ENCODE assay signal across 8 mouse cellular contexts in genomic region chr2:91927826-91928533, GRCm38 (mm10). TPM values are rescaled to one million over a fixed set of nuclear protein-coding genes. Genes with fewer than 3 reads are reported as not detected.
DNase-seq lines count a peak whose midpoint lies in the region; ATAC-seq and TF ChIP-seq lines count a peak whose summit lies in the region.

No protein-coding gene starts in this region.

- 46% methylated on average over 34 of the region's 34 CpGs for WGBS in forebrain, embryonic 13.5 days
- 40% methylated on average over 34 of the region's 34 CpGs for WGBS in forebrain, embryonic 12.5 days
- WGBS in hindbrain, embryonic 16.5 days = 45% methylated on average over 34 of the region's 34 CpGs
- WGBS in small intestine, adult 2 months = 41% methylated on average over 34 of the region's 34 CpGs

- no peaks in the 10 kb centered on the region for H3K9me3 ChIP-seq in forebrain, embryonic 13.5 days (replicated peaks)
- H3K9me3 ChIP-seq in forebrain, embryonic 12.5 days = no peaks in the 10 kb centered on the region
- no peaks in the 10 kb centered on the region for H3K9me3 ChIP-seq in hindbrain, embryonic 16.5 days (ENCODE audit: control insufficient read depth, low read length)

- ATAC-seq in forebrain, embryonic 13.5 days = no peak
- no peak for ATAC-seq in forebrain, embryonic 12.5 days (ENCODE audit: low FRiP score)
- no peak for ATAC-seq in hindbrain, embryonic 16.5 days
- peak; percentile 68 for ATAC-seq in megakaryocyte, adult 5-6 weeks (ENCODE audit: poor library complexity, severe bottlenecking)

- H3K9ac ChIP-seq in forebrain, embryonic 13.5 days = no peak overlapping the region
- H3K9ac ChIP-seq in forebrain, embryonic 12.5 days = no peak overlapping the region
- H3K9ac ChIP-seq in hindbrain, embryonic 16.5 days (ENCODE audit: low read depth, low read length) = no peak overlapping the region; the same call in 1 of the 2 replicates

- peak overlapping the region; percentile 25 for H3K4me2 ChIP-seq in forebrain, embryonic 13.5 days
- no peak overlapping the region for H3K4me2 ChIP-seq in forebrain, embryonic 12.5 days
- peak overlapping the region; percentile 19; the same call in 1 of the 2 replicates for H3K4me2 ChIP-seq in hindbrain, embryonic 16.5 days (ENCODE audit: low read length)

- H3K4me3 ChIP-seq in forebrain, embryonic 13.5 days = no peak overlapping the region
- no peak overlapping the region for H3K4me3 ChIP-seq in forebrain, embryonic 12.5 days (replicated peaks)
- H3K4me3 ChIP-seq in hindbrain, embryonic 16.5 days (ENCODE audit: low read length) = no peak overlapping the region
- peak overlapping the region; percentile 43 for H3K4me3 ChIP-seq in small intestine, adult 2 months (ENCODE audit: low read depth, low read length)

- peak; percentile 87 for DNase-seq in c-Kit-positive CD71-negative TER-119-negative erythroid progenitor cells, embryonic 14.5 days (ENCODE audit: low read depth)
- DNase-seq in forelimb bud, embryonic 11.5 days (ENCODE audit: low read depth, low spot score) = peak; percentile 81
- peak; percentile 74 to 89 for DNase-seq in left cerebral cortex, postnatal 10 days (ENCODE audit: extremely low spot score in 1 of 2, low spot score in 2 of 2)

- intact Hi-C loops in left cerebral cortex, postnatal 10 days (cut with DNase I) = loop anchor here (10.0 kb wide), 1 partner anchor 253 kb away; no protein-coding TSS in a partner anchor

- peaks cover 48% of the 10 kb centered on the region for H3K4me1 ChIP-seq in forebrain, embryonic 13.5 days
- H3K4me1 ChIP-seq in forebrain, embryonic 12.5 days = peaks cover 53% of the 10 kb centered on the region
- H3K4me1 ChIP-seq in hindbrain, embryonic 16.5 days (ENCODE audit: control insufficient read depth, insufficient read depth, low read depth, low read length) = peaks cover 26% of the 10 kb centered on the region
- peaks cover 32% of the 10 kb centered on the region for H3K4me1 ChIP-seq in small intestine, adult 2 months (ENCODE audit: control insufficient read depth, insufficient read depth, insufficient read length, low read length)

- H3K36me3 ChIP-seq in forebrain, embryonic 13.5 days (ENCODE audit: poor library complexity, severe bottlenecking) = peaks cover 8% of the 10 kb centered on the region; the same call in 1 of the 2 replicates
- peaks cover 10% of the 10 kb centered on the region; the same call in 1 of the 2 replicates for H3K36me3 ChIP-seq in forebrain, embryonic 12.5 days (replicated peaks)
- H3K36me3 ChIP-seq in hindbrain, embryonic 16.5 days (ENCODE audit: control insufficient read depth, insufficient read depth, low read length) = no peaks in the 10 kb centered on the region
- H3K36me3 ChIP-seq in small intestine, adult 2 months (ENCODE audit: control insufficient read depth, insufficient read depth, low read length) = peaks cover 5% of the 10 kb centered on the region

- H3K27ac ChIP-seq in forebrain, embryonic 13.5 days = no peak overlapping the region
- no peak overlapping the region for H3K27ac ChIP-seq in forebrain, embryonic 12.5 days
- no peak overlapping the region for H3K27ac ChIP-seq in hindbrain, embryonic 16.5 days (ENCODE audit: low read depth, low read length)
- H3K27ac ChIP-seq in small intestine, adult 2 months (ENCODE audit: insufficient read depth, low read depth, low read length) = no peak overlapping the region

- TF ChIP-seq POLR2A in small intestine, adult 2 months (IDR thresholded peaks at IDR 0.05; ENCODE audit: low read depth, low read length) = no peak

- TF ChIP-seq CTCF in small intestine, adult 2 months (IDR thresholded peaks at IDR 0.05; ENCODE audit: extremely low read depth, insufficient read length, insufficient replicate concordance, low read depth, low read length) = peak; percentile 82

- peaks cover 30% of the 10 kb centered on the region for H3K27me3 ChIP-seq in forebrain, embryonic 13.5 days
- H3K27me3 ChIP-seq in forebrain, embryonic 12.5 days = peaks cover 44% of the 10 kb centered on the region
- H3K27me3 ChIP-seq in hindbrain, embryonic 16.5 days (replicated peaks; ENCODE audit: control insufficient read depth, insufficient read depth, low read length) = peaks cover 17% of the 10 kb centered on the region
- H3K27me3 ChIP-seq in small intestine, adult 2 months (ENCODE audit: control insufficient read depth, insufficient read depth, low read length) = peaks cover 9% of the 10 kb centered on the region; the same call in 1 of the 2 replicates

RNA-seq across cellular contexts. Expression of gene Chrm4, which starts 0.9 kb away (rescaled TPM):
- 0.83 and 0.88 TPM in 2 replicates for polyA plus RNA-seq in forebrain, embryonic 13.5 days (2015; fragmentation: Nextera tagmentation; extraction: Ambion mirVana)
- polyA plus RNA-seq in forebrain, embryonic 12.5 days (2016; fragmentation: Nextera tagmentation; extraction: Ambion mirVana) = 0.31 and 0.72 TPM in 2 replicates
- 1.5 TPM in 2 replicates for polyA plus RNA-seq in hindbrain, embryonic 16.5 days (2015; fragmentation: Nextera tagmentation; extraction: Ambion mirVana)
- 10 to 100 TPM; 29.6 to 33.0 TPM for total RNA-seq in left cerebral cortex, postnatal 10 days (2021)
- not detected in 2 replicates for total RNA-seq in megakaryocyte, adult 5-6 weeks (2015)
- total RNA-seq in megakaryocyte, adult 5-6 weeks (2017) = not detected in 2 replicates
- 2.2 and 2.9 TPM in 2 replicates for polyA plus RNA-seq in small intestine, adult 2 months (2012; rRNA removed)

RNA-seq across cellular contexts. Expression of gene Mdk, which starts 4.1 kb away (rescaled TPM):
- polyA plus RNA-seq in forebrain, embryonic 13.5 days (2015; fragmentation: Nextera tagmentation; extraction: Ambion mirVana) = 609 and 621 TPM in 2 replicates
- 834 and 889 TPM in 2 replicates for polyA plus RNA-seq in forebrain, embryonic 12.5 days (2016; fragmentation: Nextera tagmentation; extraction: Ambion mirVana)
- 160 and 182 TPM in 2 replicates for polyA plus RNA-seq in hindbrain, embryonic 16.5 days (2015; fragmentation: Nextera tagmentation; extraction: Ambion mirVana)
- total RNA-seq in left cerebral cortex, postnatal 10 days (2021) = 10 to 100 TPM; 24.6 to 26.0 TPM
- total RNA-seq in megakaryocyte, adult 5-6 weeks (2015) = 1.3 and 2.2 TPM in 2 replicates
- total RNA-seq in megakaryocyte, adult 5-6 weeks (2017) = not detected in 2 replicates
- 2.4 and 5.9 TPM in 2 replicates for polyA plus RNA-seq in small intestine, adult 2 months (2012; rRNA removed)

RNA-seq across cellular contexts. Expression of gene Gm9821, which starts 17.5 kb away (rescaled TPM):
- 0.18 and 0.41 TPM in 2 replicates for polyA plus RNA-seq in forebrain, embryonic 13.5 days (2015; fragmentation: Nextera tagmentation; extraction: Ambion mirVana)
- polyA plus RNA-seq in forebrain, embryonic 12.5 days (2016; fragmentation: Nextera tagmentation; extraction: Ambion mirVana) = 0.46 and 0.52 TPM in 2 replicates
- polyA plus RNA-seq in hindbrain, embryonic 16.5 days (2015; fragmentation: Nextera tagmentation; extraction: Ambion mirVana) = 0.16 and 0.29 TPM in 2 replicates
- not detected for total RNA-seq in left cerebral cortex, postnatal 10 days (2021)
- not detected in 2 replicates for total RNA-seq in megakaryocyte, adult 5-6 weeks (2015)
- 0.69 TPM in 1 of 2 replicates, not detected in the other for total RNA-seq in megakaryocyte, adult 5-6 weeks (2017)
- polyA plus RNA-seq in small intestine, adult 2 months (2012; rRNA removed) = not detected in 2 replicates

RNA-seq across cellular contexts. Expression of gene Dgkz, which starts 47.7 kb away (rescaled TPM):
- polyA plus RNA-seq in forebrain, embryonic 13.5 days (2015; fragmentation: Nextera tagmentation; extraction: Ambion mirVana) = 18.5 and 23.1 TPM in 2 replicates
- 24.4 and 28.5 TPM in 2 replicates for polyA plus RNA-seq in forebrain, embryonic 12.5 days (2016; fragmentation: Nextera tagmentation; extraction: Ambion mirVana)
- polyA plus RNA-seq in hindbrain, embryonic 16.5 days (2015; fragmentation: Nextera tagmentation; extraction: Ambion mirVana) = 32.3 and 37.5 TPM in 2 replicates
- total RNA-seq in left cerebral cortex, postnatal 10 days (2021) = 100 to 1,000 TPM; 251 to 255 TPM
- 94.1 and 114 TPM in 2 replicates for total RNA-seq in megakaryocyte, adult 5-6 weeks (2015)
- total RNA-seq in megakaryocyte, adult 5-6 weeks (2017) = 66.4 and 80.4 TPM in 2 replicates
- 165 and 295 TPM in 2 replicates for polyA plus RNA-seq in small intestine, adult 2 months (2012; rRNA removed)

Comparison
In these comparisons a context has a peak if more than half of its experiments do, and no peak if none do; other contexts are left out.
1. RNA of gene Mdk, which starts 4.1 kb away (polyA plus RNA-seq): 834 to 889 TPM in forebrain, embryonic 12.5 days, 609 to 621 TPM in forebrain, embryonic 13.5 days and 160 to 182 TPM in hindbrain, embryonic 16.5 days; 2.4 to 5.9 TPM in small intestine, adult 2 months; every median in the first group is over 10 times any median in the second.
2. Peak in every context shown above with its lines, with median percentiles within 50 percentile points of each other: DNase-seq.